Mouse (Mus musculus): Measurements from ENCODE around the gene Cbx7.

GRCm38 (mm10) chr15:80012527-80013201 is 41.7 kb upstream of the Cbx7 start:
- TF ChIP-seq CTCF (IDR thresholded peaks at IDR 0.05; ENCODE audit: low read depth) (no peak), EP300 (IDR thresholded peaks at IDR 0.05; ENCODE audit: low read depth) (no peak)
